Mouse (Mus musculus): ENCODE measurements around the gene Frmpd4.

Gene Frmpd4

DNA sequence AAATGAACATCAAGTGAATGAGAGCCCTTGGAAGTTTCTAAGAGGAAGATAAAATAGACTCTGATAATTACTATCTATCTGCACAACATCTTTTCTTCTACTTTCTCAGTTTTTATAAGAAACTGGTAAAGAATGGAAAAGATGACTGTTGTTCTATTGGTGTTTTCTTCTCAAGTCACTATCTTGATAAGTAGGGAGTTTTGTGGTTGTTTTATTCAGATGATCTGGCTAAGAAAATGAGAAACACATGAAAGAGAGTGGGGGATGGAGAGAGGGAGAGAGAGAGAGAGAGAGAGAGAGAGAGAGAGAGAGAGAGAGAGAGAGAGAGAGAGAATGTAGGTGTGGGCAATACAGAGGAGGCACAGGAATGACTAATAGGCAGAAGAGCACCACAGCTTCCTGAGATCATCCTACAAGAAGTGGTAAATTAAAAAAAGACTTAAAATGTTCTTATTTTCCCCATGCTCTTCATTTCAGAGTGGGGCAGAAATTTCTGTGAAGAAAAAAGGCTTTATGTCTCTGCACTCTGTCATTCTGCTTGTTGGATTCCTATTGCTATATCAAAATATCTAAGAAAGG is 979.3 kb downstream of the Frmpd4 start:
- in situ Hi-C loops (cut with MboI, MseI) = no loop called here

DNA sequence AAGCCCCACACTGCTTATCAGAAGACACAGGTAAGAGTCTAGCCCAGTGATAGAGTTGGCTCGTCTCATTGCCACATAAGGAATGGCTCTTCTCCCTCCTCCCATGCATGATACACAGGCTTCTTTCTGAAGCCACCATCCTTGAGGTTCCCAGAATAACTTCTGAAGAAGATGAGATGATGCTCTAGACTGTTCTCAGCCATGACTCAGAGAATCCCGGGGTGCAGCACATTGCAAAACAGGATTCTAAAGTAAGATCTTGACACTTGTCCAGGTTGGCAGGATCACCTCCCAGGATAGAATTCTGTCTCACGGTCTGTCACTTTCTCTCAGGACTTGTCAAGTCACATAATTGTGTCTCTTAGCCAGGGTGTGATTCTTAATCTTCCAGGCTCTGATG is 1024.2 kb downstream of the Frmpd4 start:
- in situ Hi-C loops (cut with MboI, MseI) = no loop called here

DNA sequence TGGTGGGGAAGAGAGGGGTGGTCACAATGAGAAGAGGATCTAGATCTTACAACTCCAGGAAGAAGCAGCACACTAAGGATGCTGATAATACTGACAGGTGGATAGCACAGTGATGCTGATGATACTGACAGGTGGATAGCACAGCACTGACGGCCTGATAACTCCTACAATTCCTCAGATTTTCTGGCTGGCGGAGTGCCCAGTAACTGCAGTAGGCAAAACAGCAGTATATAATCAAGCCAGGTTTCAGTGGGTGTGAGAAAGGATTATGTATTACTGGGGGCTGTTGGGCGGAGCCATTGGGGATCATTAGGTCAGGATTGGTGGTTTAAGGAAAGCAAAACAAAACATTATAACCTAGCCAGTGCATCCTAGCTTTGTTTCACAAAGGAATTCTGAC is 1053.9 kb downstream of the Frmpd4 start:
- in situ Hi-C loops (cut with MboI, MseI) = no loop called here

DNA sequence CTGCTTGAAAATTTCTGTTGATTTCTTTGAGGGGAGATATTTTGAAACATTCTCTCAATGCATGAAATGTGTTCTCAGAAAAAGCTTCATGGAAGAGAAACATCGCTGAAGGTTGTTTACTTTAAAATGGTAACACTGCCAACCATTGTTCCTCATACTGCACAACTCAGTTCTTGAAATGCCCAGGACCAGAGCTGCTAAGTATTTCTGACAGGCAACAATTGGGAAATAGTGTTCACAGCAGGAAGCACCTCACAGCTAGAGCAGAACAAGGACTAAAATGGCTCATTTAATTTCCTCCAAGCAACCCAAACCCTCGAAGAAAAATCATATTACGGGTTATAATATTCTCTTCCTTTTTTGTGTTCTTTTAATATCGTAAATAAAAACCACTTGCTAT is 1054.5 kb downstream of the Frmpd4 start:
- in situ Hi-C loops (cut with MboI, MseI) = no loop called here

DNA sequence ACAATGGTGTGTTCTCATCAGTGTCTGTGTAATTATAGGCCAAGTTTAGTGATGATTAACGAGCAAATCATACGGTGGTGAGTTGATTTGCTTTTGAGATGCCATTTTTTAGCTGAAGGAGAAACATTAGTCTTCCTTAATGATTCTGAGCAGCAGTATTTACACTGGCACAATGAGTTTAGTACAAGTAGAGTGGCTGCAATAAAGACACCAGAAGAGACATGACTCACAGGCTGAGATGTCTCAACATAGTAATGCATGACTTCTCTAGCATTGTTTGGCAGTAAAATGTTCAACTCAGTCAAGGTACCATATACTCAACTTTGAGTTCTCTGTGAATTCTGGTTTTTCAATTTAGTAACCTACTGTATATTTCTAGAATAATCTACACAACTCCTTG is 1058.6 kb downstream of the Frmpd4 start:
- in situ Hi-C loops (cut with MboI, MseI) = no loop called here

DNA sequence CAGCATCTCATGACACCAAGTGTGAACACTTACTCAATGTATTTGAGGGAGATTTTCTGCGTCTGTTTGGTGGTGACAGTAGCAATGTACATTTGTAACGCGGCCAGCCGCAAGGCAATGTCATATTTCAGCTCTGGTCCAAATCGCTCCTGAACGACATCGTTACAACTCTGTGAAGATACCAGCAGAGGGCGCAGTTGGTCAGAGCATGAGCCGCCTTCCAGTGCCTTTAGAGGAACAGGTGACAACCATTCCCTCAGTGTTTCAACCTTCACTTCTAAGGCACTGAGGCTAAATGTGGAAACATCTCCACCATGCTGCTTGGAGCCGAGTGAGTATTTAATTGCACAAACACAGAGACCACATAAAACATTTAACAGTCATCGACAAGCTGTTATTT is 1079.3 kb downstream of the Frmpd4 start:
- in situ Hi-C loops (cut with MboI, MseI) = loop anchor here (5.0 to 10.0 kb wide), 2 partner anchors 223 to 320 kb away; no protein-coding TSS in a partner anchor

DNA sequence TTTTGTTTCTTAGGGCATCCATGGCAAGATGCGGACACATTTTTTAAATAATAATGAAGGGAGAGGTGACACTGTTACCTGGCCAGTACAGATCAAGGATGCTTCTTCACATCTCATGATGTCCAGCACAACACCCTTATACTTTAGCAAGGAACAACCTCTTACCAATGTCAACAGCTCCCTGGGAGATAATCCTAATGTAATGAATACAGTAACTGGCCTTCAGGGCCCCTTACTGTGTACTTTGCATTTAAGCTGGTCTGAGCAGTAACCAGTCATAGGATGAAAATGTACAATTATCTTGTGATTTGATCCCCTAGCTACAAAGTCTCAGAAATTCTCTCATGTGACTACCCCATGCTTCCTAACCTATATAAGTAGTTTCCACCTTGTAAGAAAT is 1084.8 kb downstream of the Frmpd4 start:
- in situ Hi-C loops (cut with MboI, MseI) = loop anchor here (10.0 kb wide), 1 partner anchor 217 kb away; no protein-coding TSS in a partner anchor

DNA sequence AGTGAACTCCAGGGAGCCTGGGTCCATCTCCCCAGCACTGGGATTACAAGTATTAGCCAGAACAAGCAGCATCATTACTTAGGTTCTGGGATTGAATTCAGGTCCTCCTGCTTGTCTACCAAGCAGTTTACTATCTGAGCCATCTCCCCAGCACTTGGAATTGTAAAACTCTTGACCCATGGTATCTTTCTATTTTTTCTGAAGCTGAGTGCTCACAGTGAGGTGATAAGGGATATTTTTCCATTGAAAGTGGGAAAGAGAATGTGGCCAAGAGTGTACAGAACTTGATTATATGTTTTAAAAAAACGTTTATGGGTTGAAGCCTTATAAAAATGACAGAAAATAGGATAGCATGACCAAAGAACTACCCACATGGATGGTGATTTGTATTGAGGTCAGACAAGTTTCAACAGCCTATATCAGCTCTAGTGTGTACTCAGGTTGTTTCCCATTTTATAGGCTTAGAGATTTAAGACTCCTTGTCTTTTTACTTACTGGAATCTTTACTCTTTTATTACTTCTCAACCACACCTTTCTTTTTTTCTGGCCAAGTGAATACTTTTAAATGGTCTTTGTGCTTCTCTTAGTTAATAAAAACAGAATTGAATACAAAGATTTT is 1085.3 kb downstream of the Frmpd4 start:
- in situ Hi-C loops (cut with MboI, MseI) = loop anchor here (10.0 kb wide), 1 partner anchor 217 kb away; no protein-coding TSS in a partner anchor

DNA sequence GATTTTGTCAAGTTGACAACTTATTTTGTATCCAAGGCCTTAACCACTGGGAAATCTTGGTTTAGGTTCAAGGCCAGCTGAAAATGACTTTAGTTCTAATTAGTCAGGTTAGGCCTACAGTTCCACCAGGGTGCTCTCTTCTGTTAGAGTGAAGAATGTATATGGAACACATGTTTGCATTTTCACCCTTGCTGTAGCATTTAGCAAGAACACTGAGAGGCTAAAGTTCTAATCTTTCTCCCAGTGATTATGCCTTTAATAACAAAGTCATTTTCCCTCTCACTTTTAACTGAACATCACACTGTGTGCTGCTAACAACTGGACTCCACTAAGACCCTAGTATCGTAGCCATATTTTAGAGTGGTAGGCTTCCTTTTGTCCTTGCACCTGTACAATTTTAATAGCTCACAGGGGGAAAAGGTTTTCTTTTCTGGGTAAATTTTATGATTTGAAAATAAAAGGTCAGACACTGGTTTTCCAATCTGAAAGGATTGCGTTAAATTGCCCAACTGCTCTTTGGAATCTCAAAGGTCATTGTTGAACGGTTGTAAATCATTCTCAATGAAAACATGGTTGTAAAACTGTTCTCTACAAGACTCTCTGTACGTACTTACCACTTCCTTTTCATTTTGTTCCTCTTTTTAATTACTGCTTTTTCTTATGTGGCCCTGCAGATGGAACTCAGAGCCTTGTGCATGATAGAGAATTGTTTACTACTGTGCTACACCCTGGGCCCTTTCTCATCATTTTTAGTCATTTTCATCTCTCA is 1093.4 kb downstream of the Frmpd4 start:
- in situ Hi-C loops (cut with MboI, MseI) = no loop called here

DNA sequence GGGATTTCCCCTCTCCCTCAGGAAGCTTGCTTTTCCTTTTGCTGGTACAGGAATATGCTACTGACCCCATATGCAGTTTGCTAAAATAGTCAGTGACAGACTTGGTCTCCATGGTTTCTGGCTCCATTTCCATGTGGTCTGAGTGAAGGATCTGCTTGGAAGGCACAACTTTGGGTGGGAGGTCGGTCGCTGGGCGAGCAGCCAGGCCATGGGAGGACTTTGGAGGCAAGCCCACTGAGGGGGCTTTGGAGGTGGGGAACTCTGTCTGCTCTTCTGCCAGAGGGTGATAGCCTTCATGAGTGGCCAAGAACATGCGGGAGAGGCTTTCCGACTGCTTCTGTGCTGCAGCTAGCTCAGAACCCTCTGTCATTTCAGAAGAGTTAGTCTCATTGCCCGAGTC is 1099.4 kb downstream of the Frmpd4 start:
- in situ Hi-C loops (cut with MboI, MseI) = no loop called here

DNA sequence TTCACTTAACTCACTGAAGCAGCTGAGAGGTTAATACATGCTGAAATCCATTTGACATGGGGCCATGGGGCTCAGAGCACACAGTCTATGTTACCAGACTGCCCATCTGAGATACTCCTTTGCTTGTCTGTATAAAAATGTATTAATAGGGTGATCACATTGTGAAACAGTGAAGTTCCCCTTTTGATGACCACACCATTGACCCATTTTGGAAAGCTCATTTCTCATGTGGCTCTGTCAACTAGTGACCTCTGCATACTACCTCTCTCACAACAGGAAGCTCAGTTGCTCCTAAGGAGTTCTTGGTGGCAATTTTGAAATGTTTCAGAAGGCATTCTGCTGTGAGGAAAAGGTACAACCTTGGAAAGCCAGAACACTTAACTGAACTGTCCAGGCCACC is 1142.1 kb downstream of the Frmpd4 start:
- in situ Hi-C loops (cut with MboI, MseI) = no loop called here

DNA sequence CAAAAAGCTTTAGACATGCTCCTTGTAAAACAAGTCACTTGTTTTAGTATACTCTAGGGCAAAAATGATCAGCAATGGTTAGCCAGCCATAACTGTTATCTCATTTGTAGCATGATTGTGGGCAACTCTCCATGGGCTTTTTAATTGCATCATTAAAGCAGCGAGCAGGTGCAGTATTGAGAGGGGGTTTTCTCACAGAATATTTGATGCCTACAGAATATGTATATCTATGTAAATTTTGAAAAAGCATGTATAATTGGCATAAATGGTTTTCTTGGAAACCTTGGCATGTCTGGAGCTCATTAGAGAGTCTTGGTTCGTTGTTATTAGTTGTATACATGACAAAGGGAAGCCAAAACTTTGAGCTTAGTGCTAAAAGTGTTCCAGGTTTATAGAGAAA is 1143.1 kb downstream of the Frmpd4 start:
- in situ Hi-C loops (cut with MboI, MseI) = no loop called here
